Mouse (Mus musculus) small intestine, adult 2 months (tissue): ENCODE measurements around the gene Apbb2. TPM values are rescaled to one million over a fixed set of nuclear protein-coding genes. Genes with fewer than 3 reads are reported as not detected.

Experiments used
- H3K27ac ChIP-seq: fragments of 200-500 bp; 2 replicates; pipeline ENCODE4 v1.5.1; 2012; ENCODE audit warnings: low read depth, low read length, control low read depth, inconsistent platforms; ENCODE audit not compliant: insufficient read depth
- H3K27me3 ChIP-seq: fragments of 200-500 bp; 2 replicates; pipeline ENCODE4 v1.6.1; 2012; ENCODE audit warnings: mild to moderate bottlenecking, moderate library complexity, low read length, inconsistent platforms; ENCODE audit not compliant: control insufficient read depth, insufficient read depth
- H3K36me3 ChIP-seq: fragments of 200-500 bp; 2 replicates; pipeline ENCODE4 v1.6.1; 2012; ENCODE audit warnings: mild to moderate bottlenecking, low read length, control low read depth, inconsistent platforms; ENCODE audit not compliant: control insufficient read depth, insufficient read depth
- H3K4me1 ChIP-seq: fragments of 200-500 bp; 2 replicates; pipeline ENCODE4 v1.6.1; 2012; ENCODE audit warnings: low read length, inconsistent platforms, mixed read lengths; ENCODE audit not compliant: control insufficient read depth, insufficient read depth, insufficient read length
- H3K4me3 ChIP-seq: fragments of 200-500 bp; 2 replicates; pipeline ENCODE4 v1.5.1; 2012; ENCODE audit warnings: low read depth, mild to moderate bottlenecking, control low read depth, inconsistent platforms, low read length, moderate library complexity
- CTCF ChIP-seq: fragments of 200-500 bp; IDR thresholded peaks from 2 replicates; pipeline ENCODE4 v1.5.1; 2012; ENCODE audit warnings: low read depth, mild to moderate bottlenecking, control low read depth, inconsistent platforms, low read length, moderate library complexity, mixed read lengths; ENCODE audit not compliant: insufficient replicate concordance, insufficient read length; ENCODE audit errors: extremely low read depth
- POLR2A ChIP-seq: fragments of 200-500 bp; IDR thresholded peaks from 2 replicates; pipeline ENCODE4 v1.6.1; 2012; ENCODE audit warnings: low read depth, mild to moderate bottlenecking, control low read depth, inconsistent platforms, low read length, moderate library complexity
- WGBS: fragments of 180-500 bp; shearing (Covaris S2); methylation state at CpG from one replicate; pipeline ENCODE4 v1.1.7; 2018; 5-methylcytosine and 5-hydroxymethylcytosine counted together
- polyA plus RNA-seq: library from polyadenylated mRNA; depleted of rRNA; stranded (reverse); fragments of >200 nt; gene quantifications from 2 replicates; pipeline ENCODE4 v1.2.3, GENCODE M21; 2012

The Apbb2 gene
- polyA plus RNA-seq, 1 experiment = 8.3 TPM

DNA sequence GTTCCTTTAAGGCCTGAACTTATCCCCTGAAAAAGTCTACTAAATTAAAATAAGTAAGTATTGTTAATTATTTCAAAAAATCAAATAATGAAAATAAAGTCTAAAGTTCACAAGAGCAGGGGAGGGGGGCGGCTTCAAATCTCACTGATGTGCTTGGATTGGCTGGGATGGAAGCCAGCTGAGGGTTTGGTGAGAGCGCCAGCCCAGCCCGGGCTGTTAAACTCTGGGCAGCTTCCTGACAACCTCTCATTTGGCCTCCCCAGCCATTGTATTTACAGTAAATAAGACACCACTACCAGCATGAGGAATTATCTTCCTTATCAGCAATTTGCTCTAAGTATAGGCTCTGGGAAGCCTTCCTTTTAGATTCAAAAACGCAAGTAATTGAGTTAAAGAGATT lies 77.2 kb downstream of the Apbb2 start:
- no peaks in the 10 kb centered on the region for H3K36me3 ChIP-seq
- no peaks in the 10 kb centered on the region for H3K4me1 ChIP-seq
- TF ChIP-seq POLR2A (no peak), CTCF (no peak)
- H3K4me3 ChIP-seq = no peak overlapping the region
- WGBS = 39% methylated on average over 4 of the region's 4 CpGs
- H3K27me3 ChIP-seq = no peaks in the 10 kb centered on the region
- H3K27ac ChIP-seq = no peak overlapping the region

- Histone ChIP-seq H3K4me3 (no peak overlapping the region), H3K4me1 (no peaks in the 10 kb centered on the region), H3K27ac (no peak overlapping the region), H3K36me3 (no peaks in the 10 kb centered on the region), H3K27me3 (no peaks in the 10 kb centered on the region)
- over 99% methylated on average over 4 of the region's 4 CpGs for WGBS
- no peak for TF ChIP-seq POLR2A
- TF ChIP-seq CTCF = no peak
These were observed 78.3 kb downstream of the Apbb2 start for GRCm38 (mm10) chr5:66540246-66540645.

GRCm38 (mm10) chr5:66537811-66538210 lies 80.8 kb downstream of the Apbb2 start:
- TF ChIP-seq POLR2A (no peak), CTCF (no peak)
- no peak overlapping the region for H3K27ac ChIP-seq
- no peaks in the 10 kb centered on the region for H3K36me3 ChIP-seq
- no peak overlapping the region for H3K4me3 ChIP-seq
- no peaks in the 10 kb centered on the region for H3K4me1 ChIP-seq
- no peaks in the 10 kb centered on the region for H3K27me3 ChIP-seq
- 84% methylated on average over 7 of the region's 7 CpGs for WGBS

DNA sequence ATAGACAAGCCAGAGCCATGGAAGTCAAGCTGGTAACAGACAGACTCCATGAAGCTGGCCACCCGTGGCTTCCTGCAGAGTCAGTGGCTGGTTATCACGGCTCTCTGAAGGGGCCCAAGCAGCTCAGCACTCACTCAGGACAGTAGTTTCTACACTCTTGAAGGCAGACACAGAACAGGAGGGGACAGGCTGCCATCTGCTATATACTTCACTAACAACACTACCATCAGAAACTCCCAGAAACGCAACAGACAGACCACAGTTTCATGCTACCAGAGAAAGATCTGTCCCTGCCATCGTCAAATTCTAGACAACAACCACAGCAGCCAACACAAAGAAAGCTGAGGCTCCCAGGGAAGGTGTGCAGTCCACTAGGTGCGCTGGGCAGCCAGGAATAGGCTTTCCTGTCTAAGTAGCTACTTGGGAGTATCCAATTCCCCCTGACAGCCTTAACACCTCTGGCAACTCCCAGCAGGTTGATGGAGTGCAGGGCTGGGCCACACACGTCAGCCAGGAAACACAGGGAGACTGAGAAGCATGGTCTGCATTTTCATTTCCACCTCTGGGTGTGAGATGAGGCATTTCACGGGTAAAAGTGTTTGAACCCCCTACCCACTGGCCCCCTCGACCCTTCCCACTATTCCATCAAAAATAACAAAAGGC lies 81.8 kb downstream of the Apbb2 start:
- TF ChIP-seq CTCF = no peak
- TF ChIP-seq POLR2A = no peak
- WGBS = 66% methylated on average over 8 of the region's 8 CpGs
- Histone ChIP-seq H3K4me3 (no peak overlapping the region), H3K36me3 (no peaks in the 10 kb centered on the region), H3K4me1 (no peaks in the 10 kb centered on the region), H3K27me3 (no peaks in the 10 kb centered on the region), H3K27ac (no peak overlapping the region)

- no peak overlapping the region for H3K4me3 ChIP-seq
- TF ChIP-seq POLR2A (no peak), CTCF (no peak)
- no peaks in the 10 kb centered on the region for H3K27me3 ChIP-seq
- no peak overlapping the region for H3K27ac ChIP-seq
- H3K36me3 ChIP-seq = no peaks in the 10 kb centered on the region
- H3K4me1 ChIP-seq = no peaks in the 10 kb centered on the region
- WGBS = 74% methylated on average over 9 of the region's 9 CpGs
These were observed 82.9 kb downstream of the Apbb2 start for GRCm38 (mm10) chr5:66535566-66536236.

DNA sequence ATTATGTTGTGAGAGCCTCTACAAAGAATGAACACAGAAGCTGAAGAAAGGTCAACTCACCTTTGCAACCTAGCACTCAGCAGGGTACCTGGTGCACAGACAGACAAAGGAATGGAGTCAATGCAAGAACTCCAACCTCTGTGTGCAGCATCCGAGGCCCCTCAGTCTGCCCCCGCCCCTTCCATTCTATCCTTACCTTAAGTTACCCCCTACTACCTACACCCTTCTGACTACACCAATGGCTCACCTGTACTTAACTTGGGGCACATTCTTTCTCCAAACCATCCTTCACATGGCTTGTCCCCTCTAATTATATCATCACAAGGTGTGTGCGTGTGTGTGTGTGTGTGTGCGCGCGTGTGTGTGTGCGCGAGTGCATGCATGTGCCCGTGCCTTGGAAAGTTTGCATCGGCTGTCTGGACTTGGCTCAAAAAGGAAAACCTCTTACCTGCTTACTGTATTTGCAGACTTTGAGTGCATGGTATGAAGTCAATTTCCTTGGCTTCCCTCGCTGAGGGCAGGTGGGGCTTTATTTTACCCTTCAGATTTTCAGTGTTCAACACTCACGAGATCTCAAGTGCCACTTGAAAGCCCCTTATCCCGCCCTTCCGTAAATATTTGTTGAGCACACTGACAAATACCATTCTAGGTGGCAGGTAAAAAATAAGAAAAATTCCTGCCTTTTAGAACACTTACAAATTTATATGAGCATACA lies 84.7 kb downstream of the Apbb2 start:
- TF ChIP-seq POLR2A (no peak), CTCF (no peak)
- no peak overlapping the region for H3K27ac ChIP-seq
- no peaks in the 10 kb centered on the region for H3K36me3 ChIP-seq
- H3K4me1 ChIP-seq = no peaks in the 10 kb centered on the region
- H3K27me3 ChIP-seq = no peaks in the 10 kb centered on the region
- WGBS = 89% methylated on average over 14 of the region's 14 CpGs
- no peak overlapping the region for H3K4me3 ChIP-seq

DNA sequence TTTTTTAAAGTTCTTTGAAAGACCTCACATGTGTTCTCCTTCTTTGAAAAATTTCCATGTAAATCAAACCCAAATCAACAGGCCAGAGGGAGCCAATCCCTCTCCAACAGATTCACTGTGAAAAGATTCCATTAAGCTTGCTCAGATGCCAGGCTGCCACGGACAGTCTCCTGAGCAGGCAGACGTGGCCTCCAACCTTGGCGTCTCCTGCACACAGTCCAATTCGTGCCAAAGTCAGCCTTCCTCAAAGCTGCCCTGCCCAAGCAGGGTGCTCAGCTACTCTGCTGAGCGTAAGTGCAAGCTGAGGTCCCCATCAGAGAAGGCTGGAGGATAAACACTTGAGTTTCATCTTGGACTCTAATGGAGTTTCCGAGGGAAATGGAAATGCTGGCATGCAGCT lies 85.8 kb downstream of the Apbb2 start:
- Histone ChIP-seq H3K27me3 (no peaks in the 10 kb centered on the region), H3K27ac (no peak overlapping the region), H3K36me3 (no peaks in the 10 kb centered on the region), H3K4me1 (no peaks in the 10 kb centered on the region), H3K4me3 (no peak overlapping the region)
- TF ChIP-seq CTCF (no peak), POLR2A (no peak)
- 68% methylated on average over 6 of the region's 6 CpGs for WGBS
